Mouse (Mus musculus): ENCODE results near the gene Prr5.

Prr5 gene

DNA sequence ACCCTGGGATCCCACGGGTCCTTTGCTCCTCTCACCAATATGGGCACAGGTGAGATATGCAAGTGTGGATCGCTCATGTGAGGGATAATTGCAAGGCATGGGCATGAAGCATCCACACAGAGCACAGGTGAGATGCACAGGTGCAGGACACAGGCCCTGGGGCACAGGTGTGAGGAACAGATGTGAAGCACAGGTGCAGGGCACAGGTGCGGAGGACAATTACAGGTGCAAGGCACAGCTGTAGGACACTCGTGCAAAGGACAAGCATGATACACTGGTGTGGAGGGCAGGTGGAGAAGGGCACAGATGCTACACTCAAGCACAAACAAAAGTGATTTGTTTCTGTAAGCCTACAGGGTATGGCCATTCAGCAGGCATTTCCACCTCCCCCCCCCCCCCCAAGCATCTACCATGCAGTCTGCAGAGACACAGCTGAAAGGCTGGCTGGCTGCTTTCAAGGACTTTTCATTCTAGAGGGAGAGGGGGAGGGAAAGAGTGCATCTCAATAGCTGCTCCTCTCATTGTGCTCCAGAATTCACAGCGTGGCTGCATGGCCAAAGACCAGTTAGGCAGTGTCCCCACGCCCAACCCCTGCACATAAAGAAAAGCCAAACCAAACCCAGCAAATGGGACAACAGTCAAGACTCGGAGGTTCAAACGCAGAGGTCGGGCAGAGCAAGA is 11.9 kb upstream of the Prr5 start:
- DNase-seq (ENCODE audit: low read depth, low spot score), result peak; percentile 70

DNA sequence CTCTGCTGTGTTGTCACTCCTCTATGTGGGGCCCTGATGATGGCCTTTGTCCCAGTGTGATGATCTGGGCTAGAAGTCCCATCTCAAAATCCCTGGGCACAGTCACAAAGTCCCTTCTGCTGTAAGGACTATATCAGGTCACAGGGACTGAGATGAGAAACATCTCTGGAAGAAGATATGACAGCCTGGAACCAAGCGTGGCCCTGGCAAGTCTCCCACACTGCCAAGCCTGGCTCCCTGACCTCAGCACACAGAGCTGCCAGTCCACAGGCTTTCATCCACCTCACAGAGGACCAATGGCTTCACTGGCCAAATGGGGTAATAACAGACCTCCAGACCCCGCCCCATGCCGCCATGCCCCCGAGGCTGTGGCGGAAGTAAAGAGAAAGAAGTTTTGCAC is 10.8 kb upstream of the Prr5 start:
- DNase-seq (ENCODE audit: low read depth, low spot score), result no peak

DNA sequence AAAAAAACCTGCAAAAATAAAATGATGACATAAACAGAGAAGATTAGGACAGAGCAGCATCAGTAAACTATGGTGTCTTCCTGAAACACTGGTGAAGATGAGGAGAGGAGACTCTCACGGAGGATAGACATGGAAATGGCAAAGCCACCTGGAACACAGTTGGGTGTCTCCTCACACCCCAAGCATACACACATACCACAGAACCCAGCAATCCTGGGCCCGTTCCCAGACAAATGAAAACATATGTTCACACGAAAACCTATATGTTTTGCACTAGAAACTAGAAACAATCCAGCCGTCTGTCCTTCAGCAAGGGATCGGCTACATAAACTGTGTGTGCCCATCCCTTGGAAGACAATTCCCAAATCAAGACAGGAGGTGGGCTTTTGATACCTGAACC is 9.6 kb upstream of the Prr5 start:
- DNase-seq (ENCODE audit: low read depth, low spot score), result no peak

GRCm38 (mm10) chr15:84661274-84661673 is 8.1 kb upstream of the Prr5 start:
- DNase-seq (ENCODE audit: low read depth, low spot score), result no peak

DNA sequence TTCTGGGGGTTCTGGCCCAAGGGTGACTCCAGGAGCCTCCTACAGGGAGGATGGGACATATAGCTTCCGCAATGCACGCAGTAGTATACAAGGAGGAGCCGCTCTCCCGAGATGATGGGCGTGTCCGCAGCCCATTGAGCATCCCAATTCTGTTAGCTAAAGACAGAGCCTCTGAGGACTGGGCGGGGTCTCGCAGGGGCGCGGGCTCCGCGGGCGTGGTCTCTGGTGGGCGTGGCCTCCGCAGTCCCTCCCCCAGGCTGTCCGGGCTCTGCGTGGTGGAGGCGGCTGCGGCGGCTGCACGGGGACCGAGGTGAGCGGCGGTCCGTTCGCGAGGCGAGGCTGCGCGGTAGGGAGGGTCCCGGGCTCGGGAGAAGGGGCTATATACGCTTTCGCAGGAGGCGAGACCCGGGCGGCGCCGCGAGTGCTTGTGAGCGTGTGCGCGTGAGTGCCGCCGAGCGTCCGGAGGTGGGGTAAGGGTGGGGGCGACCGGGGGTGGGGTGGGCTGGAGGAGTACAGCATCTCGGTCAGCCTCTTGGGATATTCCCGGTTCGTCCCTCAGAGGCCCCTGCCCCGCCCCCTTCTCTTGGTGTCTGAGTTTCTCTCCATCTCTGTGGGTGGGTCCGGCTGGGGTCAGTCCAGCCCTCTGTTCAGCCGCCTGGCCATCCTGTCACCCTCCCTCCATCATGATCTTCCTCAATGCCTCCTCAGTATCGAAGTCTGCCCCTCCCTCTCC is 6.3 kb upstream of the Prr5 start:
- DNase-seq (ENCODE audit: low read depth, low spot score), result peak; percentile 95

DNA sequence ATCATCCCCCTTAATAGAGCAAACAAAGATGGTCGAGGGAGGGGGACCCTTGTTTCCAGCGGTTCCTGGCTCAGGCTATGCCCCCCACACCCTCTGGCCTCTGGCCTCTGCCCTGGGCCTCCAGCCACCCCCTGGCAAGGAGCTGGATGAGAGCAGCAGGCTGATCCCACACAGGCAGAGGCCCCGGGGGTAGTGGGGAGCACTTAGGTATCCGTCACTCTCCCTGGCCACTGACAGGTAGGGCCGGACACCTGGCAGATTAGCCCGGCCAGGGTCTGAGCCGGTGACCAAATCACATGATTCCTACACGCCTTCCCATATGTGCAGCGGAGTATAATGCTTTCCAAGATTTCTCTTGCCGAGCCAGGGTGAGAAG is 5.7 kb upstream of the Prr5 start:
- no peak for DNase-seq (ENCODE audit: low read depth, low spot score)

GRCm38 (mm10) chr15:84664542-84665460 is 4.6 kb upstream of the Prr5 start:
- DNase-seq (ENCODE audit: low read depth, low spot score), result peak; percentile 60

- DNase-seq (ENCODE audit: low read depth, low spot score), result peak; percentile 77
Measured at GRCm38 (mm10) chr15:84665662-84666061, 3.8 kb upstream of the Prr5 start.

GRCm38 (mm10) chr15:84666065-84666464 is 3.4 kb upstream of the Prr5 start:
- DNase-seq (ENCODE audit: low read depth, low spot score), result no peak

GRCm38 (mm10) chr15:84667601-84668000 is 1.8 kb upstream of the Prr5 start:
- no peak for DNase-seq (ENCODE audit: low read depth, low spot score)

- DNase-seq (ENCODE audit: low read depth, low spot score), result no peak
Measured at GRCm38 (mm10) chr15:84669771-84670656, 594 bp downstream of the Prr5 start.

DNA sequence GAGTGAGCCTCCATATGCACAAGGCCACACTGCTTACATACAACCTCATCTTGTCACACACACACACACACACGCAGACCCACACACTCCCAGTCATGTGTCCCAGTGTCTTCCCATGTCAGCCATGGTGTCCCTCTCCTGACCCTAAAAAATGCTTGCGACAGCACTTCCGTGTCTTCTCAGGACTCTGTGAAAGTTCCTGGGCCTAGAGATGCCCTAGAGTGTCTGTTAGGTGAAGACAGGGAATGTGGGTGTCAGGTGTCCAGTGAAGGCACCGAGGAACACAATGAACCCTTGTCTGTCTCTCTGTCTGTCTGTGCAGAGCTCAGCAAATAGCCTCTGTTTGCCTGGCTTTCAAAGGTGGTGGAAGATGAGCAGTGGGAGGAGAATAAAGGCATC is 1.2 kb downstream of the Prr5 start:
- DNase-seq (ENCODE audit: low read depth, low spot score), result no peak

DNA sequence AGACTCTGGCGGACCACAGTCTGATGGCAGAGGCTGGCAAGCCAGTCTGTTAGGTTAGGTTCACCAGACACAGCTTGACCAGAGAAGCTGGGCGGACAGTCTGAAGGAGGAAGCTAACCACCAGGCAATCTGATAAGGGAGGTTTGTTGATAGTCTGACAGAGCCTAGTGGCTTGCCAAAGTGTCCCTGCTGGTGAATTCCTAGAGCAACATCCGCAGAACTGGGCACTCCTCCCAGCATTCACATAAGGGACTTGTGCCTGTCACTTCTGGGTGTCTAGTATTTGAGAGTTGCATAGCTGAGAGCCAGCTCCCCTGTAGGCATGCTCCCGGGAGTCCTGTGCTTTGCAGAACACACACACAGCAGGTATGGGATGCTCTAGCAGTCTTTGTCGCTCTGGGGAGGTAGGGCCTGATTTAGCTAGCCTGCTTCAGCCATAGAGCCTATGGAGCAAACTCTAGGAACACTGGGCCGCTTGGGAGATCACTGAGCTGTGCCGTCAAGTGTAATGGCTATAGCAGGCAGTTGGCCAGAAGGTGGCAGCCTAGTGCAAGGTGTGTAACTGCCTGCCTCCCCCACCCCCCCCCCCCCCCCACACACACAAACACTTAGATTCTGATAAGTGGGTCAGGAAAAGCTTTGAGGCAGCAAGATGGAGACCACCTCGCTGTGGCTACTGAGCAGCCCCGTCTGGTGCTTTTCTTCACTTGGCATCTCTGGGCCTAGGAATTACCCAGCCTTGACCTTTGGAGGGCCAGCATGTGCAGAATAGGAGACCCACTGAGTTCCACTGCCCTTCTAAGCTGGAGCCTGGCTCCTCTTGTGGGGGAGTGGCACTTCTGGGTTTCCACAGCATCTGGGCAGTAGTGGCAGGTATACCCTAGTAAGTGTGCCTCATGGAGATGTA is 2.2 kb downstream of the Prr5 start:
- peak; percentile 56 for DNase-seq (ENCODE audit: low read depth, low spot score)

DNA sequence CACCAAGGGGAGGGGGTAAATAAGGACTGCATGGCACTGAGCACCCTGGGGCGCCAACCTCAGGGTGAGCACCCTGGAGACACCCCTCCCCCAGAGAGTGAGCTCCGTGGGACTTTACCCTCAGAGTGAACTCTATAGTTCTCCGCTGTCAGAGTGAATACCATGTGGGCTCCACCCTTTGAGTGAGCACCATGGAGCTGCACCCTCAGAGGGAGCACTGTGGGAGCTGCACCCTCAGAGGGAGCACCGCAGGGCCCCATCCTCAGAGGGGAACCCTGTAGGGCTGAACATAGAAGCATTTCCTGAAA is 2.8 kb downstream of the Prr5 start:
- DNase-seq (ENCODE audit: low read depth, low spot score), result no peak

DNA sequence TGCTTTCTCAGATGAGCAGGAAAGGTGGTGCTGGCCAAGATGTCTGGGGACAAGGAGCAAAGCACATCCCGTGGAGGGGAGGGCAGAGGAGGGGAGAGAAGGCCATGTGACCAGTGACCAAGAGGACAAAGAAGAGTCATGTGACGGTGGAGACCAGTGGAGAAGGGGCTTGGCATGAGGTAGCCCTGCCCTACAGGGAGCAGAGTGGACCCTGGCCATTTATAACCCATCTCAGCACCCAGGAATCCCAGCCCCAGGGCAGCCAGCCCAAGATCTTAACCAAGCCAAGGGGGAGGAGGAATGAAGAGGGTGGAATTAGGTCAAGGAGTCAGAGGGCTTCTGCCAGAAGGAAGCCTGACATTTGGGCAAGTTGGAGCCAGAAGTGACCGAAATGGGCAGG is 3.2 kb downstream of the Prr5 start:
- no peak for DNase-seq (ENCODE audit: low read depth, low spot score)

DNA sequence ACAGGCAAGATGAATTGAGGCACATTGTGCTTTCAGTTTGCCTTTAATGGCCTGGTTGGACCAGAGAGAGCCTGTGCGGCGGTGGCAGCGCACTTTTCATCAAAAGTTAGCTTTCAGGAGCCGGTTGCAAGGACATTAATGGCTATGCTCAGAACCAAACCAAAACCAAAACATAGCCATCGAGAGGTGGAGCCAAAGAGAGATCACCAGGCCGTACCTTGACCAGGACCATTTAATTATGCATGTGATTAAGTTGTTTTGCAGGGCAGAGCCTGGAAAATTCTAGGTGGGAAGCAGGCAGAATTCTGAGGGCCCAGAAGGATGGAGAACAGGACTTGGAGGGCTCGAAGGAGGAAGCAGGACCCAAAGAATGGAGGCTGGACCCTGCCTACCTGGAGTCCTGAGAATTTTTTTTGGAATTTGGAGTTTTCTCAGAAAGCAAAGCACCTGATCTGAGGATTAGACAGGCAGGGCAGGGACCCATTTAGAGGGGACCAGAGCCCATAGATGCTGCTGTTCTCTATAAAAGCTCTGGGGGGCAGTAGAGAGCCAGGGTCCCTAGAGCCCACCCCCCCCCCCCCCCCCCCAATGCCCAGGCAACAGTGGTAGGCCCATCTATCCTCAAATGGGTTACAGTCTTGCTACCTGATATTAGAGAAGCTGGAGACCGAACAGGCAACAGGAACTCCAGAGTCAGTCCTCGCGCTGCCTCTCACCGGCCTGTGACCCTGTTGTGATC is 5.1 kb downstream of the Prr5 start:
- no peak for DNase-seq (ENCODE audit: low read depth, low spot score)

- DNase-seq (ENCODE audit: low read depth, low spot score), result no peak
Measured at GRCm38 (mm10) chr15:84675317-84675716, 5.9 kb downstream of the Prr5 start.

DNA sequence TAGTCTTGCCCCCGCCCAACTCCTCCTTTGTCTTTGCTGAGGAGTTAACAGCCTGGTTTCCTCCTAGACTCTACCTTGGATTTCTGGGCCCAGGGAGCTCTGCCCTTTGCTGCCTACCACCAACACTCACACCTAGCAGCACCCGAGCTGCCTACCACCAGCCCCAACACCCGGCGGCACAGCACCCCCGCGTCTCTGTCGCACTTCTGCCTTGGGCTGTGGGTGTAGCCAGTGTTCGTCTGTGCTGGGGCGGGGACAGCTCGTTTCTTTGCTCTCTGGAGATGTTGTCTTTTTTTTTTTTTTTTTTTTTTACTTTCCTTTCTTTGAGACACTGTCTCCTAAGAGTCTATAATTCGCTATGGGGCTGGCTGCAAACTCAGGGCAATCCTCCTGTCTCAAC is 8.5 kb downstream of the Prr5 start:
- no peak for DNase-seq (ENCODE audit: low read depth, low spot score)

GRCm38 (mm10) chr15:84679090-84679489 is 9.7 kb downstream of the Prr5 start:
- peak; percentile 72 for DNase-seq (ENCODE audit: low read depth, low spot score)

DNA sequence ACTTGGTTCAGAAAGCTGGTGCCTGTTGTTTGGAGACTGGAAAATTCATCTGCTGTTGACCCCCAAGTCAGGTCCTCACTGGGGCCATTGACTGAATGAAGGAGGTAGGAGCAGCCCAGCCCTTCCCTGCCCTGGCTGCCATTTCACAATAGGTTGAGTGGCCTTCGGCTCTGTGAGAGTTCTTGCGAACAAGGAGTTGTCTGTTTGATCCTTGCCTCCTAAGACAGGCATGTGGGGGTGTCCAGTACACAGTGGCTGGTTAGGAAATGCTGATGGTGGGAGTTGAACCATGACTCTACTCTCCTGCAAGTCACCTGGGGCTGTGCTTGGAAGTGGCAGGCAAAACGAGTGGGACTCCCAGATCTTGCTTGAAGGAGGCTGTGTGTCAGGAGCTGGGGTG is 10.4 kb downstream of the Prr5 start:
- no peak for DNase-seq (ENCODE audit: low read depth, low spot score)

All from ZHBTc4 (cell line).